ENCODE assay signal across 8 mouse cellular contexts in genomic region chr19:38123921-38124320, GRCm38 (mm10). TPM values are rescaled to one million over a fixed set of nuclear protein-coding genes. Genes with fewer than 3 reads are reported as not detected.
DNase-seq lines count a peak whose midpoint lies in the region; ATAC-seq and TF ChIP-seq lines count a peak whose summit lies in the region.

No protein-coding gene starts in this region.

- intact Hi-C loops in left cerebral cortex, postnatal 4 days (cut with DNase I), result no loop called here

- H3K9ac ChIP-seq in lung, embryonic 15.5 days, result peak overlapping the region; percentile 38; the same call in 1 of the 2 replicates
- H3K9ac ChIP-seq in forebrain, embryonic 12.5 days, result no peak overlapping the region
- peak overlapping the region; percentile 63 for H3K9ac ChIP-seq in limb, embryonic 14.5 days (ENCODE audit: low read depth, low read length, severe bottlenecking)
- H3K9ac ChIP-seq in stomach, embryonic 14.5 days (replicated peaks; ENCODE audit: low read depth, low read length), result no peak overlapping the region

- WGBS in lung, embryonic 15.5 days, result 21% methylated on average over 9 of the region's 9 CpGs
- 28% methylated on average over 9 of the region's 9 CpGs for WGBS in lung, adult 2 months
- whole genome bisulfite sequencing in forebrain, embryonic 12.5 days, result 28% methylated on average over 9 of the region's 9 CpGs
- WGBS in limb, embryonic 14.5 days, result 17% methylated on average over 9 of the region's 9 CpGs
- 31% methylated on average over 9 of the region's 9 CpGs for WGBS in stomach, embryonic 14.5 days

- peak overlapping the region; percentile 92 for H3K4me2 ChIP-seq in lung, embryonic 15.5 days
- peak overlapping the region; percentile 86 for H3K4me2 ChIP-seq in forebrain, embryonic 12.5 days
- H3K4me2 ChIP-seq in limb, embryonic 14.5 days (replicated peaks; ENCODE audit: low read depth, low read length, severe bottlenecking), result peak overlapping the region; percentile 94
- H3K4me2 ChIP-seq in stomach, embryonic 14.5 days (replicated peaks; ENCODE audit: low read depth, low read length), result peak overlapping the region; percentile 89

- TF ChIP-seq CTCF in lung, adult 2 months (IDR thresholded peaks at IDR 0.05; ENCODE audit: insufficient read depth, low read length), result no peak

- peaks cover 24% of the 10 kb centered on the region for H3K27me3 ChIP-seq in lung, embryonic 15.5 days
- H3K27me3 ChIP-seq in forebrain, embryonic 12.5 days, result peaks cover 41% of the 10 kb centered on the region
- H3K27me3 ChIP-seq in limb, embryonic 14.5 days (ENCODE audit: control insufficient read depth, insufficient read depth, low read length), result peaks cover 16% of the 10 kb centered on the region
- peaks cover 6% of the 10 kb centered on the region; the same call in 1 of the 2 replicates for H3K27me3 ChIP-seq in stomach, embryonic 14.5 days (ENCODE audit: control insufficient read depth, insufficient read depth, low read length)

- H3K27ac ChIP-seq in lung, embryonic 15.5 days, result no peak overlapping the region
- H3K27ac ChIP-seq in forebrain, embryonic 12.5 days, result no peak overlapping the region
- no peak overlapping the region for H3K27ac ChIP-seq in limb, embryonic 14.5 days (replicated peaks; ENCODE audit: low read depth, low read length)
- H3K27ac ChIP-seq in stomach, embryonic 14.5 days (ENCODE audit: low read length), result no peak overlapping the region

- no peaks in the 10 kb centered on the region for H3K9me3 ChIP-seq in lung, embryonic 15.5 days
- H3K9me3 ChIP-seq in forebrain, embryonic 12.5 days, result no peaks in the 10 kb centered on the region
- H3K9me3 ChIP-seq in limb, embryonic 14.5 days (ENCODE audit: control insufficient read depth, low read length), result no peaks in the 10 kb centered on the region
- no peaks in the 10 kb centered on the region for H3K9me3 ChIP-seq in stomach, embryonic 14.5 days (ENCODE audit: control insufficient read depth, low read depth, low read length)

- TF ChIP-seq POLR2A in lung, adult 2 months (IDR thresholded peaks at IDR 0.05; ENCODE audit: borderline replicate concordance, extremely low read depth, low read depth, low read length), result no peak
- no peak for TF ChIP-seq POLR2A in limb, embryonic 14.5 days (IDR thresholded peaks at IDR 0.05; ENCODE audit: borderline replicate concordance, extremely low read depth, insufficient read depth, insufficient read length)

- no peak for DNase-seq in lung, adult 2 months
- DNase-seq in limb, embryonic 14.5 days (ENCODE audit: low spot score), result no peak
- DNase-seq in retina, embryonic 14.5 days (ENCODE audit: low spot score), result no peak
- DNase-seq in ovary, postnatal 36 days (ENCODE audit: low spot score), result no peak
- DNase-seq in left cerebral cortex, postnatal 4 days, result no peak

- peak overlapping the region; percentile 51 for H3K4me3 ChIP-seq in lung, embryonic 15.5 days
- no peak overlapping the region for H3K4me3 ChIP-seq in lung, adult 2 months (replicated peaks; ENCODE audit: extremely low read depth, low read depth, low read length)
- H3K4me3 ChIP-seq in forebrain, embryonic 12.5 days (replicated peaks), result peak overlapping the region; percentile 57
- peak overlapping the region; percentile 56 for H3K4me3 ChIP-seq in limb, embryonic 14.5 days (replicated peaks; ENCODE audit: low read length)
- H3K4me3 ChIP-seq in stomach, embryonic 14.5 days (ENCODE audit: low read depth, low read length), result peak overlapping the region; percentile 51

- no peak for ATAC-seq in lung, embryonic 15.5 days (ENCODE audit: borderline replicate concordance, extremely low read depth, low FRiP score, low TSS enrichment)
- no peak for ATAC-seq in forebrain, embryonic 12.5 days (ENCODE audit: low FRiP score)
- no peak for ATAC-seq in limb, embryonic 14.5 days (ENCODE audit: low FRiP score, low read depth)
- ATAC-seq in stomach, embryonic 14.5 days (ENCODE audit: insufficient number of reproducible peaks, insufficient read depth, low FRiP score, low read depth), result no peak

- peaks cover 6% of the 10 kb centered on the region; the same call in 1 of the 2 replicates for H3K4me1 ChIP-seq in lung, embryonic 15.5 days
- no peaks in the 10 kb centered on the region for H3K4me1 ChIP-seq in lung, adult 2 months (ENCODE audit: control insufficient read depth, insufficient read depth, low read length)
- peaks cover 10% of the 10 kb centered on the region for H3K4me1 ChIP-seq in forebrain, embryonic 12.5 days
- no peaks in the 10 kb centered on the region for H3K4me1 ChIP-seq in limb, embryonic 14.5 days (ENCODE audit: control insufficient read depth, insufficient read depth, low read length)
- H3K4me1 ChIP-seq in stomach, embryonic 14.5 days (ENCODE audit: control insufficient read depth, insufficient read depth, low read length), result no peaks in the 10 kb centered on the region

- H3K36me3 ChIP-seq in lung, embryonic 15.5 days, result no peaks in the 10 kb centered on the region
- H3K36me3 ChIP-seq in forebrain, embryonic 12.5 days (replicated peaks), result no peaks in the 10 kb centered on the region
- no peaks in the 10 kb centered on the region for H3K36me3 ChIP-seq in limb, embryonic 14.5 days (ENCODE audit: control insufficient read depth, insufficient read depth, low read length)
- no peaks in the 10 kb centered on the region for H3K36me3 ChIP-seq in stomach, embryonic 14.5 days (ENCODE audit: control insufficient read depth, insufficient read depth, low read length)

RNA-seq across cellular contexts. Expression of gene Rbp4, which starts 1.2 kb away (rescaled TPM):
- 16.5 and 28.7 TPM in 2 replicates for polyA plus RNA-seq in lung, embryonic 15.5 days (2015; fragmentation: Nextera tagmentation; extraction: Ambion mirVana)
- 38.3 and 40.4 TPM in 2 replicates for polyA plus RNA-seq in lung, adult 2 months (2012; rRNA removed)
- 0.75 and 0.94 TPM in 2 replicates for polyA plus RNA-seq in forebrain, embryonic 12.5 days (2016; fragmentation: Nextera tagmentation; extraction: Ambion mirVana)
- polyA plus RNA-seq in limb, embryonic 14.5 days (2012; rRNA removed), result 20.1 and 20.5 TPM in 2 replicates
- polyA plus RNA-seq in limb, embryonic 14.5 days (2014; fragmentation: Nextera tagmentation; extraction: Ambion mirVana), result 16.0 and 18.0 TPM in 2 replicates
- polyA plus RNA-seq in stomach, embryonic 14.5 days (2014; fragmentation: Nextera tagmentation; extraction: Ambion mirVana), result 19.9 and 21.4 TPM in 2 replicates
- 1 to 10 TPM; 3.2 to 4.6 TPM for total RNA-seq in left cerebral cortex, postnatal 4 days (2021)

RNA-seq across cellular contexts. Expression of gene Pde6c, which starts 8.7 kb away (rescaled TPM):
- polyA plus RNA-seq in lung, embryonic 15.5 days (2015; fragmentation: Nextera tagmentation; extraction: Ambion mirVana), result 0.05 TPM in 1 of 2 replicates, not detected in the other
- polyA plus RNA-seq in lung, adult 2 months (2012; rRNA removed), result not detected in 2 replicates
- polyA plus RNA-seq in forebrain, embryonic 12.5 days (2016; fragmentation: Nextera tagmentation; extraction: Ambion mirVana), result not detected in 2 replicates
- 0.04 TPM in 1 of 2 replicates, not detected in the other for polyA plus RNA-seq in limb, embryonic 14.5 days (2012; rRNA removed)
- polyA plus RNA-seq in limb, embryonic 14.5 days (2014; fragmentation: Nextera tagmentation; extraction: Ambion mirVana), result not detected in 2 replicates
- 0.15 and 0.27 TPM in 2 replicates for polyA plus RNA-seq in stomach, embryonic 14.5 days (2014; fragmentation: Nextera tagmentation; extraction: Ambion mirVana)
- total RNA-seq in left cerebral cortex, postnatal 4 days (2021), result under 1 TPM in 1 of 2 experiments, not detected in 1; 0.24 TPM

RNA-seq across cellular contexts. Expression of gene Ffar4, which starts 27.1 kb away (rescaled TPM):
- 3.6 and 3.8 TPM in 2 replicates for polyA plus RNA-seq in lung, embryonic 15.5 days (2015; fragmentation: Nextera tagmentation; extraction: Ambion mirVana)
- polyA plus RNA-seq in lung, adult 2 months (2012; rRNA removed), result 21.8 and 27.8 TPM in 2 replicates
- not detected in 2 replicates for polyA plus RNA-seq in forebrain, embryonic 12.5 days (2016; fragmentation: Nextera tagmentation; extraction: Ambion mirVana)
- 0.44 and 0.55 TPM in 2 replicates for polyA plus RNA-seq in limb, embryonic 14.5 days (2012; rRNA removed)
- 0.22 TPM in 1 of 2 replicates, not detected in the other for polyA plus RNA-seq in limb, embryonic 14.5 days (2014; fragmentation: Nextera tagmentation; extraction: Ambion mirVana)
- polyA plus RNA-seq in stomach, embryonic 14.5 days (2014; fragmentation: Nextera tagmentation; extraction: Ambion mirVana), result 4.3 and 6.2 TPM in 2 replicates
- under 1 TPM; 0.24 to 0.28 TPM for total RNA-seq in left cerebral cortex, postnatal 4 days (2021)

Comparison
In these comparisons a context has a peak if more than half of its experiments do, and no peak if none do; other contexts are left out.
1. H3K9ac ChIP-seq: peak in lung, embryonic 15.5 days (single experiment) and limb, embryonic 14.5 days (single experiment); none in forebrain, embryonic 12.5 days (single experiment) and stomach, embryonic 14.5 days (single experiment).
2. Peak in every context shown above with its lines, with median percentiles within 50 percentile points of each other: H3K4me2 ChIP-seq.